Mouse (Mus musculus) spleen, adult 2 months (tissue): ENCODE data around the gene Ruvbl2. TPM values are rescaled to one million over a fixed set of nuclear protein-coding genes. Genes with fewer than 3 reads are reported as not detected.
A peak's percentile ranks its signal among the peaks of the same experiment; 100 is the strongest.
"Not testable (repeated sequence)": the region's sequence is repeated elsewhere in the genome, so short reads cannot be mapped to it uniquely, and the experiment has no call there.

ENCODE experiments used
- DNase-seq, 2 experiments: peaks; one replicate each; pipeline versions ENCODE4 v3.0.0 to v3.0.0-alpha.2; 2012 to 2021; ENCODE audit warnings: low spot score in 2 of 2, low read depth in 1 of 2
- H3K27ac ChIP-seq: fragments of 200-500 bp; 2 replicates; pipeline ENCODE4 v1.5.1; 2012; ENCODE audit warnings: low read length, inconsistent platforms; ENCODE audit not compliant: insufficient read depth
- H3K27me3 ChIP-seq: fragments of 200-500 bp; 2 replicates; pipeline ENCODE4 v1.6.1; 2012; ENCODE audit warnings: mild to moderate bottlenecking, moderate library complexity, low read length, inconsistent platforms; ENCODE audit not compliant: control insufficient read depth, insufficient read depth
- H3K36me3 ChIP-seq: fragments of 200-500 bp; 2 replicates; pipeline ENCODE4 v1.6.1; 2012; ENCODE audit warnings: mild to moderate bottlenecking, low read length, inconsistent platforms; ENCODE audit not compliant: control insufficient read depth, insufficient read depth
- H3K4me1 ChIP-seq: fragments of 200-500 bp; 2 replicates; pipeline ENCODE4 v1.6.1; 2011; ENCODE audit warnings: inconsistent platforms; ENCODE audit not compliant: control insufficient read depth, insufficient read depth, insufficient read length
- H3K4me3 ChIP-seq: fragments of 200-500 bp; 2 replicates; pipeline ENCODE4 v1.5.1; 2011; ENCODE audit warnings: mild to moderate bottlenecking, inconsistent platforms; ENCODE audit not compliant: insufficient read depth, insufficient read length; ENCODE audit errors: extremely low read depth
- CTCF ChIP-seq: fragments of 200-500 bp; IDR thresholded peaks from 2 replicates; pipeline ENCODE4 v1.5.1; 2011; ENCODE audit warnings: mild to moderate bottlenecking, inconsistent platforms; ENCODE audit not compliant: insufficient read depth, insufficient read length, insufficient replicate concordance; ENCODE audit errors: extremely low read depth
- POLR2A ChIP-seq: fragments of 200-500 bp; IDR thresholded peaks from 2 replicates; pipeline ENCODE4 v1.6.1; 2011; ENCODE audit warnings: low read depth, low read length, inconsistent platforms
- WGBS: fragments of 180-500 bp; shearing (Covaris S2); methylation state at CpG from one replicate; pipeline ENCODE4 v1.1.7; 2018; 5-methylcytosine and 5-hydroxymethylcytosine counted together
- polyA plus RNA-seq: library from polyadenylated mRNA; depleted of rRNA; stranded (reverse); fragments of >200 nt; gene quantifications from 2 replicates; pipeline ENCODE4 v1.2.3, GENCODE M21; 2012

Ruvbl2 gene
- polyA plus RNA-seq, 1 experiment = 55.3 TPM

GRCm38 (mm10) chr7:45396787-45397186 lies 41.1 kb downstream of the Ruvbl2 start:
- no peak for TF ChIP-seq POLR2A
- no peak for TF ChIP-seq CTCF
- Histone ChIP-seq H3K4me3 (no peak overlapping the region), H3K27me3 (no peaks in the 10 kb centered on the region), H3K27ac (no peak overlapping the region), H3K36me3 (peaks cover 11% of the 10 kb centered on the region), H3K4me1 (peaks cover 9% of the 10 kb centered on the region; the same call in 1 of the 2 replicates)
- WGBS = 59% methylated on average over 2 of the region's 2 CpGs
- DNase-seq = no peak

DNA sequence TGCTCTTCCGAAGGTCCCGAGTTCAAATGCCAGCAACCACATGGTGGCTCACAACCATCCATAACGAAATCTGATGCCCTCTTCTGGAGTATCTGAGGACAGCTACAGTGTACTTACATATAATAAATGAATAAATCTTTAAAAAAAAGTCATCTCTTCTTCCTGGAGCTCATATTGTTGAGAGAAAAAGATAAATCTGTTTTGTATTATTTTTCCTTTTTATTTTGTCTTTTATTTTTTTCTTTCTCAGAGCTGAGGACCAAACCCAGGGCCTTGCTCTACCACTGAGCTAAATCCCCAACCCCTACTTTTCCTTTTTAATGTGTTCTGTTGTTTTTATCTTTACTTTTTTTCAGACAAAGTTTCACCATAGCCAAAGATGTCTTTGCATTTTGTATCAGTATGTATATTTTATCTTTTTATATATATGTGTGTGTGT lies 41.5 kb downstream of the Ruvbl2 start:
- H3K4me1 ChIP-seq, DNase-seq, H3K27me3 ChIP-seq: not testable (repeated sequence)
- Histone ChIP-seq H3K4me3 (peak overlapping the region; percentile 59), H3K36me3 (peaks cover 14% of the 10 kb centered on the region), H3K27ac (peak overlapping the region; percentile 62; the same call in 1 of the 2 replicates)
- WGBS = 4% methylated on average over 3 of the region's 3 CpGs

GRCm38 (mm10) chr7:45395578-45396336 lies 42.1 kb downstream of the Ruvbl2 start, which contains the start of gene Snrnp70:
Gene Snrnp70 (minus strand): TSS chr7:45395742.
- peaks cover 9% of the 10 kb centered on the region; the same call in 1 of the 2 replicates for H3K4me1 ChIP-seq
- no peak for TF ChIP-seq CTCF
- TF ChIP-seq POLR2A = peak; percentile 91
- peak within 1 kb of the TSS; percentile 87 for H3K27ac ChIP-seq
- H3K36me3 ChIP-seq = peaks cover 15% of the 10 kb centered on the region
- peak within 1 kb of the TSS; percentile 85 for H3K4me3 ChIP-seq
- peak; percentile 100 for DNase-seq
- whole genome bisulfite sequencing = under 1% methylated on average over 60 of the region's 60 CpGs
- H3K27me3 ChIP-seq = no peaks in the 10 kb centered on the region

- Histone ChIP-seq H3K4me1 (peaks cover 9% of the 10 kb centered on the region; the same call in 1 of the 2 replicates), H3K27me3 (no peaks in the 10 kb centered on the region), H3K4me3 (peak overlapping the region; percentile 85), H3K27ac (peak overlapping the region; percentile 87), H3K36me3 (peaks cover 20% of the 10 kb centered on the region)
- TF ChIP-seq POLR2A = no peak
- TF ChIP-seq CTCF = no peak
- DNase-seq = no peak
- under 1% methylated on average over 20 of the region's 20 CpGs for WGBS
These were observed 42.8 kb downstream of the Ruvbl2 start for GRCm38 (mm10) chr7:45395129-45395541.

- Histone ChIP-seq H3K27ac (no peak overlapping the region), H3K4me3 (no peak overlapping the region), H3K36me3 (peaks cover 56% of the 10 kb centered on the region), H3K27me3 (no peaks in the 10 kb centered on the region), H3K4me1 (no peaks in the 10 kb centered on the region)
- DNase-seq = no peak
- WGBS = 97% methylated on average over 3 of the region's 3 CpGs
- TF ChIP-seq POLR2A = no peak
- no peak for TF ChIP-seq CTCF
These were observed 51.8 kb downstream of the Ruvbl2 start for GRCm38 (mm10) chr7:45386077-45386476.

DNA sequence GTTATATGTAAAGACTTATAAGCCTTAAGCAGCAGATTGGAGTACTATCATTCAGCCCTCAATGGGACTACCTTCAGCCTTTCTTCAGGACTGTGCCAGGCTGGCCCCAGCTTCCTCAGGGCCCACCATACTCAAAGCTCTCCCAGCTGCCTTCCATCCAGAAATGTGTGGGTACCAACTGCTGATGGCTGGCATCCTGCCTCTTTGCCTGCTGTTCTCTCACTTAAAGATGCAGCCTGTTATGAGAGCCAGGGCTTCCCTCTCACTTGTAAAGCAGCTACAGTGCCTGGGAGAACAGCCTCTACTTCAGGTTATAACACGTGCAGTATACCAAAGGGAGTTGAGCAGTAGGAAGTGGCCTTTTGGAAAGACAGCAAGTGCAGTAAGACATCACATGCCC lies 61.8 kb downstream of the Ruvbl2 start:
- peaks cover 36% of the 10 kb centered on the region for H3K36me3 ChIP-seq
- 94% methylated on average over 1 of the region's 1 CpGs for WGBS
- TF ChIP-seq CTCF (no peak), POLR2A (no peak)
- H3K27ac ChIP-seq = no peak overlapping the region
- DNase-seq = no peak
- H3K4me3 ChIP-seq = no peak overlapping the region
- H3K4me1 ChIP-seq = no peaks in the 10 kb centered on the region
- no peaks in the 10 kb centered on the region for H3K27me3 ChIP-seq

GRCm38 (mm10) chr7:45374620-45375019 lies 63.3 kb downstream of the Ruvbl2 start:
- 80% methylated on average over 8 of the region's 8 CpGs for WGBS
- TF ChIP-seq CTCF = no peak
- no peak for TF ChIP-seq POLR2A
- H3K4me3 ChIP-seq = no peak overlapping the region
- H3K36me3 ChIP-seq = peaks cover 27% of the 10 kb centered on the region
- H3K27me3 ChIP-seq = peaks cover 4% of the 10 kb centered on the region; the same call in 1 of the 2 replicates
- H3K27ac ChIP-seq = no peak overlapping the region
- H3K4me1 ChIP-seq = peaks cover 4% of the 10 kb centered on the region
- DNase-seq = no peak
